Mouse (Mus musculus): Measurements from ENCODE around the gene Lrp5.

DNA sequence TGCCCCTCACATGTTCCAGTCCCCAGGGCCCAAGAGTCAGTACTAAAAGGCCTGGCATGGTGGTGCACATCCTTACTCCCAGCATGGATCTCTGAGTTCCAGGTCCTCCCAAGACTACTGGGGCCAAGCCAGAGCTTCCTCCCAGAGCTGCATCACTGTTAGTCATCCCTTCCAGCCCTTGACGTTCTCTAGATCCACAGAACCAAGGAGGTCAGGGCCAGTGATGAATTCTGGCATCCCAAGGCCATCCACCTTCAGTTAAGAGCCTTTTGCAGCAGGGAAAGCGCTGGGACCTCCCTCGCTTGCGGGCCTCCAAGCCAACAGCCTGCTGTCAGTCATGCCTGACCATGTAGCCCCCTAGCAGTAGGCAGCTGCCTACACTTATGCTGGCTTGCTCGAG, 54.9 kb downstream of the Lrp5 start:
- no peak for TF ChIP-seq POLR2A (IDR thresholded peaks at IDR 0.05; ENCODE audit: borderline replicate concordance, extremely low read depth, low read depth, low read length)
- no peak for TF ChIP-seq CTCF (IDR thresholded peaks at IDR 0.05; ENCODE audit: insufficient read depth, low read length)

All from lung, adult 2 months (tissue).